Mouse (Mus musculus) testis, adult 10 weeks (tissue): ENCODE measurements around the gene Aldh1l2. TPM values are rescaled to one million over a fixed set of nuclear protein-coding genes. Genes with fewer than 3 reads are reported as not detected.

Source experiments
- polyA plus RNA-seq: library from polyadenylated mRNA; stranded (reverse); fragments of 350-450 nt; fragmentation: Illumina TruSeq; extraction: RNeasy Lipid Tissue Mini Kit (QIAGEN cat#74804); gene quantifications from one replicate; pipeline ENCODE4 v1.2.3, GENCODE M21; 2014; ENCODE audit warnings: low read depth, low replicate concordance

The Aldh1l2 gene
- 0.62 TPM for polyA plus RNA-seq

DNA sequence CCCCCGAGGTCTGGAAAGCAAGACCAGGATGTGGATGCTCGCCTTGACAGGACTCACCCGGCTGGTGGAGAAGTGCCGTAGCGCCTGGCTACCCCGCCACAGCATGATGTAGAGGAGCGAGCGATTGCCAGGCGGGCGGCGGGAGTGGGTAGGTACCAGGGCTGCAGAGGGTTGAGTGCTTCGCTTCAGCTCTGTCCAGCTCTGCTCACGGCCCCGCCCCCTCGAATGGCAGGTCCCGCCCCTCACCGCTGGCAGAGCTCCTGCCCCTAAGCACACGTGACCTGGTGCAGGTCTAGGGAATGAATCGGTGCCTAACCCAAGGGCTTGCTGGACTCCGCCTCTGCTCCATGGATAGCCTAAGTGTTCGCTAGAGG is at the start of gene Aldh1l2:
Gene Aldh1l2 (minus strand): TSS at position 231 of the 374 bp plus-strand sequence.

DNA sequence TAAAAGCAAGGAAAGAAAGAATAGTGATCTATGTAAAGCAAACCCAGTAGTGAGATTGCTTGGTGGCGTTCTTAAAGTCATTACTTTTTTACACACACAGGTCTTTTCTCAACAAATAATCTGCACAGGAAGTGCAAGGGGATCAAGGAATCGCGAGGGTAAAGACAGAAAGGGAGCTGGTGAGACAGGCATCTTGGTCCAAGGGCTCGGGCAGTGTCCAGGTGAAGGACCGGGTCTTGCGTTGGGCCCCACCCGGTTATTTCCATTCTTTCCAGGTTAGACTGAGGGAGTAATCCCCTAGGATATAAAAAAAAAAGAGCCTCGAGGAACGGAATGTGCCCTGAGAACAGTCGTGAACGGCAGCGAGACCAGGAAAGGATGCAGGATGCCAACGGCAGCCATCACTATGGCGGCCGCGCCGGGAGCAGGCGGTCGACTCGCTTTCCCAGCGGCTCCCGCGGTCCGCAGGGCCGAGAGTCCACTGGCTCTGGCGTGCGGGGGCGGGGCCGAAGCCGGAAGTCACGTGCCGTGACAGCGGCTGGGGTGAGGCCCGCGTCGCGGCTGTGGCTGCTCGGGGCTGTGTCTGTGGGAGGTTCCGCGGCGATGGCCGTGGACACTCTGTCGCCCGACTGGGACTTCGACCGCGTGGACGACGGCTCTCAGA is 9.6 kb upstream of the Aldh1l2 start, which contains the start of gene Washc4:
Gene Washc4 (plus strand): TSS at position 314 of the 664 bp plus-strand sequence.

Other genes starting within 250 kb of the Aldh1l2 start
- gene Slc41a2, start 196.3 kb downstream of the Aldh1l2 start, polyA plus RNA-seq: 19.5 TPM
- 1.1 TPM for gene D10Wsu102e, start 173.9 kb downstream of the Aldh1l2 start, polyA plus RNA-seq
- 15.7 TPM for gene Washc4, start 9.6 kb upstream of the Aldh1l2 start, polyA plus RNA-seq
- 126 TPM for gene Appl2, start 114.6 kb upstream of the Aldh1l2 start, polyA plus RNA-seq
- gene 1500009L16Rik, start 188.7 kb upstream of the Aldh1l2 start, polyA plus RNA-seq: 27.1 TPM